Mouse (Mus musculus) stomach, embryonic 14.5 days (tissue): Measurements from ENCODE around the gene Ergic2. TPM values are rescaled to one million over a fixed set of nuclear protein-coding genes. Genes with fewer than 3 reads are reported as not detected.

Experiments
- ATAC-seq: fragments of 200-750 bp; cut with Nextera tagmentation; 2 replicates; pipeline ENCODE4 v1.8.0; 2017; ENCODE audit warnings: low read depth, moderate TSS enrichment; ENCODE audit not compliant: insufficient number of reproducible peaks, insufficient read depth, low FRiP score
- H3K27ac ChIP-seq: fragments of 300-500 bp; sonication (generic); 2 replicates; pipeline ENCODE4 v1.5.1; 2014; ENCODE audit warnings: mild to moderate bottlenecking, low read length, moderate library complexity, mixed read lengths
- H3K27me3 ChIP-seq: fragments of 300-500 bp; sonication (generic); 2 replicates; pipeline ENCODE4 v1.6.1; 2014; ENCODE audit warnings: low read length, control low read depth, mixed read lengths; ENCODE audit not compliant: control insufficient read depth, insufficient read depth
- H3K36me3 ChIP-seq: fragments of 300-500 bp; sonication (generic); 2 replicates; pipeline ENCODE4 v1.6.1; 2014; ENCODE audit warnings: mild to moderate bottlenecking, control low read depth, low read length, moderate library complexity, mixed read lengths; ENCODE audit not compliant: control insufficient read depth, insufficient read depth
- H3K4me1 ChIP-seq: fragments of 300-500 bp; sonication (generic); 2 replicates; pipeline ENCODE4 v1.6.1; 2014; ENCODE audit warnings: low read length, control low read depth, mixed read lengths; ENCODE audit not compliant: control insufficient read depth, insufficient read depth
- H3K4me2 ChIP-seq: fragments of 300-500 bp; sonication (generic); replicated peaks from 2 replicates; pipeline ENCODE4 v1.6.1; 2014; ENCODE audit warnings: low read depth, low read length, control low read depth
- H3K4me3 ChIP-seq: fragments of 300-500 bp; sonication (generic); 2 replicates; pipeline ENCODE4 v1.5.1; 2014; ENCODE audit warnings: low read depth, low read length, control low read depth
- H3K9ac ChIP-seq: fragments of 300-500 bp; sonication (generic); replicated peaks from 2 replicates; pipeline ENCODE4 v1.6.1; 2014; ENCODE audit warnings: low read depth, mild to moderate bottlenecking, control low read depth, low read length, moderate library complexity, mixed read lengths
- H3K9me3 ChIP-seq: fragments of 300-500 bp; sonication (generic); 2 replicates; pipeline ENCODE4 v1.6.1; 2016; ENCODE audit warnings: low read depth, low read length, control low read depth; ENCODE audit not compliant: control insufficient read depth
- whole genome bisulfite sequencing: fragments of 180-500 bp; shearing (Covaris S2); extraction: QIAGEN DNeasy Blood & Tissue Kit; methylation state at CpG from one replicate; pipeline ENCODE4 v1.1.7; 2014; 5-methylcytosine and 5-hydroxymethylcytosine counted together
- polyA plus RNA-seq: library from polyadenylated mRNA; unstranded; fragments of >200 nt; fragmentation: Nextera tagmentation; extraction: Ambion mirVana; gene quantifications from 2 replicates; pipeline ENCODE4 v1.2.1, GENCODE M21; 2014

The Ergic2 gene
- polyA plus RNA-seq, 1 experiment from 2014 or later, result 220 TPM

DNA sequence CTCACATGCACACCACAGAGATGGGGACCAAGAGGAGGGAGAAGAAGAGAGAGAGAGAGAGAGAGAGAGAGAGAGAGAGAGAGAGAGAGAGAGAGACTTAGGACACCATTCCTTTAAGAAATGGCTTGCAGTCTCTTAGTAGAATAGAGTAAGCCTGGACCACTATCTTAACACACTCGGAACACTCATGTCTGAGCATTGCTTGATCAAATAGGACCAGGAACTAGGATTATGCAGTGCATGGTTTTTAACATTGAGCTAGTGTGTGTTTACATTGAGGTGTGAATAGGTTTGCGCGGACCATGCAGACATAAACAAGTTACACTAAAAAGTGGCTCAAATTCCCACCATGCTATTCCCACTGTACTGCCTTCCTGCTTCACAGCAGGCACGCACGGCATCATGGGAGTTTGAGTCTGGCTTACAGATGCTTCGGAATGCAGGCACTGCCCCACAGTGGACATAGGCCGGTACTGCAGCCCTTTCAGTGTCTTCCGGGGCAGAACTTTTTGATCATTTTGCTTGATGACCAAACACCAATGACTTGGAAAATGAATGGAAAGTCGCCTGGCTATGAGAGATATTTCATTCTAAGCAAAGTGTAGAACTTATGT, 76.3 kb downstream of the Ergic2 start:
- Histone ChIP-seq H3K27me3 (no peaks in the 10 kb centered on the region), H3K27ac (no peak overlapping the region), H3K4me1 (no peaks in the 10 kb centered on the region), H3K36me3 (no peaks in the 10 kb centered on the region), H3K9me3 (no peaks in the 10 kb centered on the region), H3K9ac (no peak overlapping the region), H3K4me3 (no peak overlapping the region), H3K4me2 (no peak overlapping the region)
- peak; percentile 72; the same call in 1 of the 2 replicates for ATAC-seq
- WGBS, result 24% methylated on average over 9 of the region's 9 CpGs

GRCm38 (mm10) chr6:148133536-148133935, 78.6 kb downstream of the Ergic2 start:
- H3K36me3 ChIP-seq, result no peaks in the 10 kb centered on the region
- no peak overlapping the region for H3K9ac ChIP-seq
- no peaks in the 10 kb centered on the region for H3K4me1 ChIP-seq
- H3K27ac ChIP-seq, result no peak overlapping the region
- no peaks in the 10 kb centered on the region for H3K27me3 ChIP-seq
- H3K4me3 ChIP-seq, result no peak overlapping the region
- no peak for ATAC-seq
- H3K9me3 ChIP-seq, result no peaks in the 10 kb centered on the region
- no peak overlapping the region for H3K4me2 ChIP-seq

- WGBS, result 62% methylated on average over 10 of the region's 10 CpGs
- Histone ChIP-seq H3K27me3 (no peaks in the 10 kb centered on the region), H3K9ac (no peak overlapping the region), H3K27ac (no peak overlapping the region), H3K4me3 (no peak overlapping the region), H3K9me3 (no peaks in the 10 kb centered on the region), H3K36me3 (no peaks in the 10 kb centered on the region), H3K4me2 (no peak overlapping the region), H3K4me1 (no peaks in the 10 kb centered on the region)
- no peak for ATAC-seq
Observed at GRCm38 (mm10) chr6:148132314-148132713, 79.9 kb downstream of the Ergic2 start.

Other genes with a start within 250 kb of the Ergic2 start
- gene Far2, start 165.1 kb downstream of the Ergic2 start, polyA plus RNA-seq, result 4.7 TPM in 2 replicates
- gene Tmtc1, start 232.0 kb upstream of the Ergic2 start, polyA plus RNA-seq, result 2.8 and 3.3 TPM in 2 replicates